Mouse (Mus musculus) CH12.LX (cell line): Measurements from ENCODE around the gene Nup160.

Experiments used
- CHD2 ChIP-seq: IDR thresholded peaks from 2 replicates; pipeline ENCODE4 v1.6.1; 2011; ENCODE audit warnings: low read length, improper control_type of control experiment
- CTCF ChIP-seq, 2 experiments: IDR thresholded peaks in 1 of 2; conservative IDR thresholded peaks in 1 of 2; 2 replicates each; pipeline ENCODE4 v1.5.1; 2011 to 2012; ENCODE audit warnings: low read depth in 2 of 2, low read length in 2 of 2, improper control_type of control experiment in 1 of 2, inconsistent platforms in 1 of 2, mild to moderate bottlenecking in 1 of 2, moderate library complexity in 1 of 2
- EP300 ChIP-seq: IDR thresholded peaks from 2 replicates; pipeline ENCODE4 v1.6.1; 2011; ENCODE audit warnings: low read length, improper control_type of control experiment
- MAX ChIP-seq: IDR thresholded peaks from 2 replicates; pipeline ENCODE4 v1.6.1; 2011; ENCODE audit warnings: low read length, improper control_type of control experiment
- POLR2A ChIP-seq: IDR thresholded peaks from 2 replicates; pipeline ENCODE4 v1.6.1; 2011; ENCODE audit warnings: low read depth, mild to moderate bottlenecking, improper control_type of control experiment, low read length
- RCOR1 ChIP-seq: conservative IDR thresholded peaks from 2 replicates; pipeline ENCODE4 v1.6.1; 2012; ENCODE audit warnings: low read depth, mild to moderate bottlenecking, inconsistent platforms, low read length, improper control_type of control experiment
- SIN3A ChIP-seq: IDR thresholded peaks from 2 replicates; pipeline ENCODE4 v1.6.1; 2012; ENCODE audit warnings: low read length, improper control_type of control experiment, inconsistent platforms
- ZC3H11A ChIP-seq: IDR thresholded peaks from 2 replicates; pipeline ENCODE4 v1.6.1; 2012; ENCODE audit warnings: low read depth, mild to moderate bottlenecking, inconsistent platforms, low read length, improper control_type of control experiment
- ZMIZ1 ChIP-seq: IDR thresholded peaks from 2 replicates; pipeline ENCODE4 v1.6.1; 2012; ENCODE audit warnings: low read depth, mild to moderate bottlenecking, inconsistent platforms, low read length, improper control_type of control experiment

DNA sequence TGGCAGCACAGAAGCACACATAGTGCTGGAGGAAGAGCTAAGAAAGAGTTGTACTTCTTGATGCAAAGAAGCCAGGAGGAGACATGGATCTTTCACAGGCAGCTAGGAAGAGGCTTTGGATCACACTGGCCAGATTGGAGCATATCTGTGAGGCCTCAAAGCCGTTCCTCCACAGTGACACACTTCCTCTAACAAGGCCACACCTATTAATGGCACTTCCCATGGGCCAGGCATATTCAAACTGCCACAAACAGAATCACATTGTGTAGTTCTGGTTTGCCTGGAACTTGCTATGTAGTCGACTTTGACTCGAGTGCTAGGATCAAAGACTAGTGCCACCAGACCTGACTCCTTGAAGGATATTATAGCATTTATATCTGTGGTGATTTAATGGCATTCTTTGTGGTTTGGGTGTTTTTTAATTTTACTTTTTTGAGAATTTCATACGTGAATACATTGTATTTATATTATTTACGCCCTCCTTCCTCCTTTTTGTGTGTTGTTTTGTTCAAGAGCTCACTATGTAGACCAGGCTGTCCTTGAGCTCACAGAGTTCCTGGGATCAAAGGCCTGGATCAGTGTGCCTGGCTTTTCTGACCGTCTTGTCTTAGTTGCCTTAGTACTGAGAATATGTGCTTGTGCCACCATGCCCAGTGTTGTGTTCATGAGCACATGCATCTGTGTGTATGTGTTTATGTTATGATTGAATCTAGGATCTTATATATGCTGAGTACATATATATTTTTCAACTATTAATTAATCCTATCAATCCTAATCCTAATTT is 72.9 kb downstream of the Nup160 start:
- TF ChIP-seq CTCF (conservative IDR thresholded peaks at IDR 0.05 in 1 of 2, IDR thresholded peaks at IDR 0.05 in 1 of 2; ENCODE audit: low read depth in 2 of 2, low read length in 2 of 2): no peak
- TF ChIP-seq CHD2: no peak
- no peak for TF ChIP-seq SIN3A
- no peak for TF ChIP-seq MAX
- no peak for TF ChIP-seq POLR2A
- TF ChIP-seq ZC3H11A: no peak
- no peak for TF ChIP-seq RCOR1
- TF ChIP-seq ZMIZ1: no peak
- no peak for TF ChIP-seq EP300
